In the genomic region with DNA sequence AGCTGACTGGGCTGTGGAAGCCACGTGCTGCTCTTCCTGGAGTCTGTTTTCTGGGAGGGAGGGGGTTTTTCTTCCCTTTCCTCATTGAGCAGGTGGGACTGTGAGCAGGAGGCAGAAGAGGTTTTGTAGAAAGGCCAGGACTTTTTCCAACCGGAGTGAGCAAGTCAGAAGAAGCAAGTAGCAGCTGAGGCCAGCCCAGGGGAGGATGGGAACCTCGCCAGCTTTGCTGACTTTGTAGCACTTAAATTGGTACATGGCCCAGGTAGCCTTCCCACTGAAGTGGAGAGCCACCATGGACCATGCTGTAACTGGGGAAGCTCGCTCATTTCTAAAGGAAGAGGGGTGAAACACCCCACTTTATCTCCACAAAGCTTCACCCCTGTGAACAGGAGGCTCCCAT, we compare ENCODE assay signal across 14 mouse cellular contexts.
DNase-seq lines count a peak whose midpoint lies in the region; ATAC-seq and TF ChIP-seq lines count a peak whose summit lies in the region.
"Had no signal": no experiment of that assay in that cellular context is flagged by ENCODE, and none has a peak within 500 bp of the region (broad histone marks: within the 10 kb centered on the region; RNA-seq: fewer than 3 reads in every experiment).

No protein-coding gene starts in this region.

- WGBS in forebrain, embryonic 12.5 days, result 83% methylated on average over 4 of the region's 4 CpGs
- 70% methylated on average over 4 of the region's 4 CpGs for WGBS in forebrain, postnatal 0 days
- 61% methylated on average over 4 of the region's 4 CpGs for WGBS in kidney, adult 2 months
- WGBS in kidney, embryonic 14.5 days, result 75% methylated on average over 4 of the region's 4 CpGs
- WGBS in embryonic facial prominence, embryonic 10.5 days, result 78% methylated on average over 4 of the region's 4 CpGs
- 82% methylated on average over 4 of the region's 4 CpGs for WGBS in limb, embryonic 10.5 days

- ATAC-seq in forebrain, embryonic 12.5 days (ENCODE audit: low FRiP score), result 0 out of 2 replicates have a peak, but pooled peaks have one; percentile 6
- no peak for ATAC-seq in forebrain, postnatal 0 days
- ATAC-seq in kidney, embryonic 14.5 days (ENCODE audit: low FRiP score, low TSS enrichment), result no peak

- no peak overlapping the region for H3K9ac ChIP-seq in forebrain, embryonic 12.5 days
- no peak overlapping the region for H3K9ac ChIP-seq in forebrain, postnatal 0 days
- no peak overlapping the region for H3K9ac ChIP-seq in kidney, embryonic 14.5 days (ENCODE audit: low read depth, low read length)
- H3K9ac ChIP-seq: embryonic facial prominence, embryonic 13.5 days; liver, embryonic 15.5 days had no signal

- peaks cover 37% of the 10 kb centered on the region for H3K27me3 ChIP-seq in forebrain, embryonic 12.5 days
- no peaks in the 10 kb centered on the region for H3K27me3 ChIP-seq in forebrain, postnatal 0 days (ENCODE audit: insufficient read depth, low read length)
- H3K27me3 ChIP-seq in kidney, adult 2 months (replicated peaks; ENCODE audit: control insufficient read depth, insufficient read depth, low read length), result no peaks in the 10 kb centered on the region
- peaks cover 26% of the 10 kb centered on the region for H3K27me3 ChIP-seq in kidney, embryonic 14.5 days (ENCODE audit: control insufficient read depth, insufficient read depth, low read length)
- peaks cover 70% of the 10 kb centered on the region for H3K27me3 ChIP-seq in embryonic facial prominence, embryonic 10.5 days (replicated peaks; ENCODE audit: low read depth, poor library complexity, severe bottlenecking)
- peaks cover 62% of the 10 kb centered on the region for H3K27me3 ChIP-seq in limb, embryonic 10.5 days (ENCODE audit: low read depth, poor library complexity, severe bottlenecking)

- no peak overlapping the region for H3K27ac ChIP-seq in forebrain, embryonic 12.5 days
- H3K27ac ChIP-seq in forebrain, postnatal 0 days (ENCODE audit: low read depth, low read length), result no peak overlapping the region
- no peak overlapping the region for H3K27ac ChIP-seq in kidney, adult 2 months (ENCODE audit: insufficient read depth, low read depth, low read length)
- H3K27ac ChIP-seq in kidney, embryonic 14.5 days (ENCODE audit: low read depth, low read length), result no peak overlapping the region
- H3K27ac ChIP-seq in embryonic facial prominence, embryonic 10.5 days (replicated peaks), result 0 out of 2 replicates have a peak overlapping the region, but pooled peaks have one; percentile 16
- peak overlapping the region; percentile 39 for H3K27ac ChIP-seq in limb, embryonic 10.5 days
- H3K27ac ChIP-seq: embryonic facial prominence, embryonic 13.5 days; liver, embryonic 15.5 days had no signal

- no peak for TF ChIP-seq CTCF in forebrain, postnatal 0 days (IDR thresholded peaks at IDR 0.05; ENCODE audit: low read depth)
- no peak for TF ChIP-seq CTCF in kidney, adult 2 months (conservative IDR thresholded peaks at IDR 0.05; ENCODE audit: insufficient read depth, insufficient read length, low read depth, low read length)

- no peak for DNase-seq in forebrain, postnatal 0 days
- peak; percentile 57 for DNase-seq in kidney, adult 2 months
- DNase-seq in embryonic facial prominence, embryonic 10.5 days (ENCODE audit: low spot score), result no peak
- no peak for DNase-seq in limb, embryonic 10.5 days (ENCODE audit: low spot score)
- DNase-seq in spleen, postnatal 14 days (ENCODE audit: low spot score in 2 of 2), result no peak
- DNase-seq: adrenal gland, adult 8-10 months; gastrocnemius, postnatal 36 days; lung, postnatal 10 days; thymus, postnatal 4 days had no signal

- no peaks in the 10 kb centered on the region for H3K36me3 ChIP-seq in forebrain, embryonic 12.5 days (replicated peaks)
- no peaks in the 10 kb centered on the region for H3K36me3 ChIP-seq in forebrain, postnatal 0 days (ENCODE audit: insufficient read depth)
- H3K36me3 ChIP-seq in kidney, adult 2 months (ENCODE audit: control insufficient read depth, insufficient read depth, low read length), result no peaks in the 10 kb centered on the region
- no peaks in the 10 kb centered on the region for H3K36me3 ChIP-seq in kidney, embryonic 14.5 days (ENCODE audit: control insufficient read depth, insufficient read depth, low read length)
- H3K36me3 ChIP-seq in embryonic facial prominence, embryonic 10.5 days (replicated peaks), result no peaks in the 10 kb centered on the region
- no peaks in the 10 kb centered on the region for H3K36me3 ChIP-seq in limb, embryonic 10.5 days
- H3K36me3 ChIP-seq: embryonic facial prominence, embryonic 13.5 days; liver, embryonic 15.5 days had no signal

- peaks cover 39% of the 10 kb centered on the region for H3K4me1 ChIP-seq in forebrain, embryonic 12.5 days
- H3K4me1 ChIP-seq in forebrain, postnatal 0 days (ENCODE audit: insufficient read depth), result peaks cover 10% of the 10 kb centered on the region; the same call in 1 of the 2 replicates
- H3K4me1 ChIP-seq in kidney, adult 2 months (ENCODE audit: control insufficient read depth, insufficient read depth, low read length), result no peaks in the 10 kb centered on the region
- H3K4me1 ChIP-seq in kidney, embryonic 14.5 days (ENCODE audit: control insufficient read depth, insufficient read depth, low read length), result peaks cover 12% of the 10 kb centered on the region
- peaks cover 60% of the 10 kb centered on the region for H3K4me1 ChIP-seq in embryonic facial prominence, embryonic 10.5 days
- H3K4me1 ChIP-seq in limb, embryonic 10.5 days, result peaks cover 53% of the 10 kb centered on the region
- H3K4me1 ChIP-seq: liver, embryonic 15.5 days; megakaryocyte, embryonic 14.5 days had no signal

- no peak overlapping the region for H3K4me3 ChIP-seq in forebrain, embryonic 12.5 days (replicated peaks)
- no peak overlapping the region for H3K4me3 ChIP-seq in forebrain, postnatal 0 days (ENCODE audit: low read depth, low read length)
- no peak overlapping the region for H3K4me3 ChIP-seq in kidney, adult 2 months (ENCODE audit: insufficient read depth, low read depth, low read length)
- H3K4me3 ChIP-seq in kidney, embryonic 14.5 days (ENCODE audit: low read length), result no peak overlapping the region
- no peak overlapping the region for H3K4me3 ChIP-seq in embryonic facial prominence, embryonic 10.5 days
- no peak overlapping the region for H3K4me3 ChIP-seq in limb, embryonic 10.5 days
- H3K4me3 ChIP-seq: embryonic facial prominence, embryonic 13.5 days; liver, embryonic 15.5 days; megakaryocyte, embryonic 14.5 days had no signal

- no peak for TF ChIP-seq POLR2A in kidney, adult 2 months (IDR thresholded peaks at IDR 0.05; ENCODE audit: low read depth, low read length)

- H3K4me2 ChIP-seq in forebrain, embryonic 12.5 days, result no peak overlapping the region
- no peak overlapping the region for H3K4me2 ChIP-seq in forebrain, postnatal 0 days (ENCODE audit: low read depth)
- H3K4me2 ChIP-seq in kidney, embryonic 14.5 days (replicated peaks; ENCODE audit: low read depth, low read length), result no peak overlapping the region
- H3K4me2 ChIP-seq: embryonic facial prominence, embryonic 13.5 days; liver, embryonic 15.5 days had no signal

- H3K9me3 ChIP-seq in forebrain, embryonic 12.5 days, result no peaks in the 10 kb centered on the region
- H3K9me3 ChIP-seq in forebrain, postnatal 0 days (ENCODE audit: low read length), result no peaks in the 10 kb centered on the region
- H3K9me3 ChIP-seq in kidney, embryonic 14.5 days (ENCODE audit: control insufficient read depth, low read length), result no peaks in the 10 kb centered on the region
- H3K9me3 ChIP-seq in embryonic facial prominence, embryonic 10.5 days, result no peaks in the 10 kb centered on the region
- no peaks in the 10 kb centered on the region for H3K9me3 ChIP-seq in limb, embryonic 10.5 days (replicated peaks)
- H3K9me3 ChIP-seq: embryonic facial prominence, embryonic 13.5 days; liver, embryonic 15.5 days; megakaryocyte, embryonic 14.5 days had no signal

Comparison
In these comparisons a context has a peak if more than half of its experiments do, and no peak if none do; other contexts are left out.
1. H3K27ac ChIP-seq: peak in embryonic facial prominence, embryonic 10.5 days (single experiment) and limb, embryonic 10.5 days (single experiment); none in forebrain, embryonic 12.5 days (single experiment), forebrain, postnatal 0 days (single experiment), kidney, adult 2 months (single experiment) and kidney, embryonic 14.5 days (single experiment).